In the genomic region with DNA sequence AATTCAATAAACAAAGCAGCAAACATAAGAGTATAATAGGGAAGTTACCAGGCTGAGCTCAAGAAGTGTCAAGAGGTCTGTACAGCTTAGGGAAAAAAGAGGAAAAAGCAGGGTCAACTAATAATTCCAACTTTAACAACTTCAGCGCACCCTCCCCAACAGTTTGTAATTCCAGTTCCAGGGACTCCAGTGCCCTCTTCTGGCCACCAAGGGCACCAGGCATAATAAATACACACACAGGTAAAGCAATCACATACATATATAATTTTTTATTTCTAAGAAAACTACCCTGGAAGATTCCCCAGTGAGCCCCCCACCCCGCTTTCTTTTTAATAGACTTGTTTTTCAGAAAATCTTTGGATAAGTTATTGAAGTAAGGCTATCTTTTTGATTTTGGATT, we compare ENCODE assay signal across 23 mouse cellular contexts. TPM values are rescaled to one million over a fixed set of nuclear protein-coding genes. Genes with fewer than 3 reads are reported as not detected.
A peak's percentile ranks its signal among the peaks of the same experiment; 100 is the strongest.
DNase-seq lines count a peak whose midpoint lies in the region; ATAC-seq and TF ChIP-seq lines count a peak whose summit lies in the region.
"Had no signal": no experiment of that assay in that cellular context is flagged by ENCODE, and none has a peak within 500 bp of the region (broad histone marks: within the 10 kb centered on the region; RNA-seq: fewer than 3 reads in every experiment).

No protein-coding gene starts in this region.

- peaks cover 5% of the 10 kb centered on the region; the same call in 1 of the 2 replicates for H3K36me3 ChIP-seq in heart, adult 2 months (ENCODE audit: control insufficient read depth, insufficient read depth, low read length)
- peaks cover 43% of the 10 kb centered on the region for H3K36me3 ChIP-seq in heart, embryonic 12.5 days
- peaks cover 45% of the 10 kb centered on the region for H3K36me3 ChIP-seq in liver, embryonic 14.5 days (replicated peaks; ENCODE audit: control insufficient read depth, insufficient read depth, low read depth)
- peaks cover 90% of the 10 kb centered on the region for H3K36me3 ChIP-seq in liver, embryonic 12.5 days
- peaks cover 47% of the 10 kb centered on the region for H3K36me3 ChIP-seq in ES-Bruce4 (ENCODE audit: control insufficient read depth, insufficient read depth, low read length, poor library complexity, severe bottlenecking)

- no peaks in the 10 kb centered on the region for H3K4me1 ChIP-seq in heart, adult 2 months (ENCODE audit: control insufficient read depth, insufficient read depth, low read length)
- H3K4me1 ChIP-seq in heart, embryonic 12.5 days (replicated peaks), result no peaks in the 10 kb centered on the region
- H3K4me1 ChIP-seq in liver, embryonic 14.5 days (replicated peaks; ENCODE audit: control insufficient read depth in 2 of 2, insufficient read depth in 2 of 2, low read length in 1 of 2), result no peaks in the 10 kb centered on the region
- H3K4me1 ChIP-seq in liver, embryonic 12.5 days, result no peaks in the 10 kb centered on the region
- no peaks in the 10 kb centered on the region for H3K4me1 ChIP-seq in ES-Bruce4 (ENCODE audit: control insufficient read depth, insufficient read depth, low read length)
- H3K4me1 ChIP-seq: liver, embryonic 13.5 days; midbrain, embryonic 12.5 days; neural tube, embryonic 15.5 days; stomach, embryonic 15.5 days had no signal

- no peak for DNase-seq in heart, adult 2 months
- DNase-seq in liver, embryonic 14.5 days (ENCODE audit: low read depth in 3 of 3, low spot score in 3 of 3), result no peak
- no peak for DNase-seq in spleen, postnatal 14 days (ENCODE audit: low spot score in 2 of 2)
- no peak for DNase-seq in heart, adult 11 months
- DNase-seq: adrenal gland, adult 8-10 months; B cell, adult 2 months; cerebellum, adult 11-12 months; cerebellum, postnatal 25 days; heart, postnatal 14 days; kidney, adult 2 months; kidney, postnatal 25 days; liver, embryonic 13.5 days had no signal

- no peak for TF ChIP-seq POLR2A in heart, adult 2 months (IDR thresholded peaks at IDR 0.05; ENCODE audit: insufficient read depth, low read depth, low read length)
- TF ChIP-seq POLR2A in ES-Bruce4 (IDR thresholded peaks at IDR 0.05; ENCODE audit: insufficient read depth, low read length), result no peak

- peaks cover 5% of the 10 kb centered on the region for H3K79me2 ChIP-seq in heart, adult 2 months (replicated peaks; ENCODE audit: control insufficient read depth, insufficient read depth, low read length)

- ATAC-seq in heart, embryonic 12.5 days (ENCODE audit: insufficient number of reproducible peaks, low FRiP score), result no peak
- no peak for ATAC-seq in liver, embryonic 14.5 days (ENCODE audit: insufficient read depth)
- no peak for ATAC-seq in liver, embryonic 12.5 days
- peak; percentile 69 for ATAC-seq in erythroblast, adult 5-6 weeks (replicated peaks; ENCODE audit: low FRiP score, poor library complexity, severe bottlenecking)

- 93% methylated on average over 2 of the region's 2 CpGs for WGBS in heart, adult 2 months
- 91% methylated on average over 2 of the region's 2 CpGs for WGBS in heart, embryonic 12.5 days
- WGBS in liver, embryonic 14.5 days (ENCODE audit: insufficient replicate concordance), result 92% methylated on average over 2 of the region's 2 CpGs
- WGBS in liver, embryonic 12.5 days (ENCODE audit: insufficient replicate concordance), result 87% methylated on average over 2 of the region's 2 CpGs

- H3K27ac ChIP-seq in heart, adult 2 months, result no peak overlapping the region
- H3K27ac ChIP-seq in heart, embryonic 12.5 days (ENCODE audit: poor library complexity, severe bottlenecking), result no peak overlapping the region
- no peak overlapping the region for H3K27ac ChIP-seq in liver, embryonic 14.5 days
- no peak overlapping the region for H3K27ac ChIP-seq in liver, embryonic 12.5 days
- H3K27ac ChIP-seq in ES-Bruce4 (ENCODE audit: insufficient read depth, low read length), result no peak overlapping the region
- H3K27ac ChIP-seq: hindbrain, embryonic 14.5 days; liver, embryonic 13.5 days; macrophage; midbrain, embryonic 12.5 days; neural tube, embryonic 15.5 days; stomach, embryonic 15.5 days had no signal

- peak; percentile 60 for TF ChIP-seq CTCF in heart, adult 2 months (IDR thresholded peaks at IDR 0.05)
- peak; percentile 51 for TF ChIP-seq CTCF in liver, embryonic 14.5 days (IDR thresholded peaks at IDR 0.05; ENCODE audit: low read depth)
- TF ChIP-seq CTCF in ES-Bruce4 (IDR thresholded peaks at IDR 0.05; ENCODE audit: low read depth, low read length), result peak; percentile 32

- no peak overlapping the region for H3K9ac ChIP-seq in heart, adult 2 months (ENCODE audit: low read depth, low read length)
- no peak overlapping the region for H3K9ac ChIP-seq in heart, embryonic 12.5 days
- H3K9ac ChIP-seq in liver, embryonic 14.5 days (replicated peaks), result no peak overlapping the region
- no peak overlapping the region for H3K9ac ChIP-seq in liver, embryonic 12.5 days
- H3K9ac ChIP-seq in ES-Bruce4 (ENCODE audit: low read depth, poor library complexity, severe bottlenecking), result no peak overlapping the region
- H3K9ac ChIP-seq: hindbrain, embryonic 14.5 days; liver, embryonic 13.5 days; midbrain, embryonic 12.5 days; neural tube, embryonic 15.5 days; stomach, embryonic 15.5 days had no signal

- TF ChIP-seq EP300 in heart, adult 2 months (IDR thresholded peaks at IDR 0.05; ENCODE audit: insufficient read depth, low read depth, low read length), result no peak
- no peak for TF ChIP-seq EP300 in liver, embryonic 14.5 days (IDR thresholded peaks at IDR 0.05; ENCODE audit: low read depth)
- TF ChIP-seq EP300 in ES-Bruce4 (IDR thresholded peaks at IDR 0.05; ENCODE audit: insufficient read depth, low read depth, low read length), result no peak

- intact Hi-C loops in heart, adult 2 months (cut with DNase I), result no loop called here

- no peak overlapping the region for H3K4me3 ChIP-seq in heart, adult 2 months
- no peak overlapping the region for H3K4me3 ChIP-seq in heart, embryonic 12.5 days
- no peak overlapping the region for H3K4me3 ChIP-seq in liver, embryonic 14.5 days (ENCODE audit: insufficient read depth in 1 of 2, low read depth in 2 of 2, low read length in 2 of 2)
- H3K4me3 ChIP-seq in liver, embryonic 12.5 days, result no peak overlapping the region
- H3K4me3 ChIP-seq in ES-Bruce4 (ENCODE audit: low read depth, low read length), result no peak overlapping the region
- H3K4me3 ChIP-seq: liver, embryonic 13.5 days; midbrain, embryonic 12.5 days; myocyte; neural tube, embryonic 15.5 days; stomach, embryonic 15.5 days had no signal

- H3K4me2 ChIP-seq in heart, embryonic 12.5 days, result no peak overlapping the region
- no peak overlapping the region for H3K4me2 ChIP-seq in liver, embryonic 14.5 days (ENCODE audit: low read depth)
- no peak overlapping the region for H3K4me2 ChIP-seq in liver, embryonic 12.5 days
- H3K4me2 ChIP-seq: hindbrain, embryonic 14.5 days; liver, embryonic 13.5 days; midbrain, embryonic 12.5 days; neural tube, embryonic 15.5 days; stomach, embryonic 15.5 days had no signal

- no peaks in the 10 kb centered on the region for H3K9me3 ChIP-seq in heart, embryonic 12.5 days (replicated peaks)
- no peaks in the 10 kb centered on the region for H3K9me3 ChIP-seq in liver, embryonic 14.5 days (ENCODE audit: control insufficient read depth, low read length)
- no peaks in the 10 kb centered on the region for H3K9me3 ChIP-seq in liver, embryonic 12.5 days (replicated peaks)
- H3K9me3 ChIP-seq in ES-Bruce4 (replicated peaks; ENCODE audit: control insufficient read depth, insufficient read depth, low read length, poor library complexity, severe bottlenecking), result no peaks in the 10 kb centered on the region
- H3K9me3 ChIP-seq: G1E; liver, embryonic 13.5 days; midbrain, embryonic 12.5 days; neural tube, embryonic 15.5 days; stomach, embryonic 15.5 days had no signal

- H3K27me3 ChIP-seq in heart, adult 2 months (ENCODE audit: control insufficient read depth, insufficient read depth, low read length), result no peaks in the 10 kb centered on the region
- no peaks in the 10 kb centered on the region for H3K27me3 ChIP-seq in heart, embryonic 12.5 days (replicated peaks)
- no peaks in the 10 kb centered on the region for H3K27me3 ChIP-seq in liver, embryonic 14.5 days (ENCODE audit: control insufficient read depth, insufficient read depth, low read length)
- no peaks in the 10 kb centered on the region for H3K27me3 ChIP-seq in liver, embryonic 12.5 days (replicated peaks)
- H3K27me3 ChIP-seq in ES-Bruce4 (ENCODE audit: control insufficient read depth, insufficient read depth, low read length, poor library complexity, severe bottlenecking), result no peaks in the 10 kb centered on the region
- H3K27me3 ChIP-seq: liver, embryonic 13.5 days; midbrain, embryonic 12.5 days; neural tube, embryonic 15.5 days; stomach, embryonic 15.5 days had no signal

RNA-seq across cellular contexts. Expression of a gene that starts 29.5 kb away (rescaled TPM):
- total RNA-seq in heart, adult 2 months (2021), result 10 to 100 TPM; 50.3 to 57.4 TPM
- 34.0 and 44.5 TPM in 2 replicates for polyA plus RNA-seq in heart, adult 2 months (2012; rRNA removed)
- polyA plus RNA-seq in heart, embryonic 12.5 days (2016; fragmentation: Nextera tagmentation; extraction: Ambion mirVana), result 67.8 and 80.3 TPM in 2 replicates
- polyA plus RNA-seq in liver, embryonic 14.5 days (2012; rRNA removed), result 17.7 and 18.9 TPM in 2 replicates
- polyA plus RNA-seq in liver, embryonic 14.5 days (2014; fragmentation: Nextera tagmentation; extraction: Ambion mirVana), result 17.2 and 24.8 TPM in 2 replicates
- 48.7 and 50.2 TPM in 2 replicates for polyA plus RNA-seq in liver, embryonic 12.5 days (2016; fragmentation: Nextera tagmentation; extraction: Ambion mirVana)
- 144 TPM in 2 replicates for polyA plus RNA-seq in ES-Bruce4 (2011; ENCODE audit: insufficient read depth, insufficient read length, low read depth, missing spikeins)
- 23.2 and 26.1 TPM in 2 replicates for total RNA-seq in erythroblast, adult 5-6 weeks (2015; ENCODE audit: low replicate concordance)
- 14.7 and 46.3 TPM in 2 replicates for total RNA-seq in erythroblast, adult 5-6 weeks (2017; ENCODE audit: low replicate concordance)
